Mouse (Mus musculus) frontal cortex, postnatal 25 days (tissue): ENCODE measurements around the gene D430019H16Rik.

ENCODE experiments used
- DNase-seq, 2 experiments: peaks; one replicate each; pipeline ENCODE4 v3.0.0; 2022; ENCODE audit warnings: low spot score in 2 of 2

The D430019H16Rik gene

DNA sequence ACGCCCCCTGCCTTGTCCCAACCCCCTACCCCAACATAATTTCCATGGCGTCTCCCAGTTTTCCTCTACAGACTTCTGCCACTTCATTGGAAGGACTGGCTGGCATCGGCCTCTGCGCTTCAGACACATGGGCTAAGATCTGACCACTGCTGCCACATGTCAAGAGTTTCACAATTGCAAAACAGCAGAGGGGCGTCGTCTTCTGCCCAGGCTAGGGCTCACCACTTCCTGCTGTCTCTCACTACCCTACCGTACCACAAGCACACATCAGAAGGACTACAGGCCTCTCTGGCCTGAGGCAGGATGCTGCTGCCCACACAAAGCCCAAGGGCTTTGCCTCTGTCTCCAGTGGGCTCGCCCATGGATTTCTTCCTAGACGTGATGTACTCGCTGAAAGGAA is 86.0 kb downstream of the D430019H16Rik start:
- DNase-seq, result no peak

DNA sequence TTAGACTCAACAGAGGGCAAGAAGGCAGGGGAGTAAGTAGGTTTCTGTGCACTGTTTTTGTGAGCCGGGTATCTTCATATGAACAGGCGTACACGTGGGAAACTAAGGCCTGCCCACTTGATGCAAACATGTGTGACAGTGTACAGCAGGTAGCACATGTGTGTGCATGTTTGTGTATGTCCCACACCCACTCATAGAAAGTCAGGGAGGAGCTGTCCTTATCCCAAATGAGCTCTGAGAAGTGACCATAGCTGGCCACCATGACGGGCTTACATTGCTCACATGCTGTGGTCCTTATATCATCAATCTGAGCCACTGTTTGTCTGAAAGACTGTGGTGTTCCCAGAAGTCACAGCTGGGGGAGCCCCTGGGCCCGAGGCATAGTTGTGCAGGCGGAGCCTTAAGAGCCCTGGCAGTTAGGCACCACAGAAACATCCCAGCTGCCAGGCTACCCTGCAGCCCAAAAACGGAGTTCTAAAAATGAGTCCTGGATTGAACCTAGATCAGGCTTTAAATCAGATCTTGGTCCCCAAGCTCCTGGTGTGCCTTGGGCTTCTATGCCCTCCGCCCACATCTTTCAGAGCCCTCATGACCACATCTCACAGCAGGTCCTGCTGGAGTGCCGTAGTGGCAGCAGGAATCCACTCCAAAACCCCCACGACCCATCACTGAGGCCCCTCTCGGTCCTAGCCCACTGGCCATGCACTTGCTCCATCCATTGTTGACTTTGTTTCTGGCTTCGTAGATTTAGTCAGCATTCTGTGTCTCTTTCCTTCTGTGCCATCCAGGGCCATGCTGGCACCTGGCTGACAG is 88.1 kb downstream of the D430019H16Rik start:
- DNase-seq, result no peak

DNA sequence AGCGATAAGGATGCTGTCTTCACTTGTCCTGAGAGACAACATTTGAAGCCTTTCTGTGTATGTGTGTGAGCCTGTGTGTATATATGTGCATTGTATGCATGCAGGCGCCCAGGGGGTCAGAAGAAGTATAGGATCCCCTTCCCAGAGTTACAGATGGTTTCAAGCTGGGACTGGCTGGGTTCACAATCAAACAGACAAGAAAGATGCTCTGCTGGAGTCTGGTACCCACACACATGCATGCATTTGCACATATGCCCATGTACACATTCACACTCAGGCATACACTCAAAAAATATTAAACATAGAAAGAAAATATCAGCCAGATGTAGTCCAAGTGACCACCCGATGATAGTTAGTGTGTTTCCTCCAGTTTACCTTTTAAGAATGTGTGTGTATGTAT is 88.9 kb downstream of the D430019H16Rik start:
- DNase-seq, result no peak
